ENCODE assay signal across 27 mouse cellular contexts in the genomic region with DNA sequence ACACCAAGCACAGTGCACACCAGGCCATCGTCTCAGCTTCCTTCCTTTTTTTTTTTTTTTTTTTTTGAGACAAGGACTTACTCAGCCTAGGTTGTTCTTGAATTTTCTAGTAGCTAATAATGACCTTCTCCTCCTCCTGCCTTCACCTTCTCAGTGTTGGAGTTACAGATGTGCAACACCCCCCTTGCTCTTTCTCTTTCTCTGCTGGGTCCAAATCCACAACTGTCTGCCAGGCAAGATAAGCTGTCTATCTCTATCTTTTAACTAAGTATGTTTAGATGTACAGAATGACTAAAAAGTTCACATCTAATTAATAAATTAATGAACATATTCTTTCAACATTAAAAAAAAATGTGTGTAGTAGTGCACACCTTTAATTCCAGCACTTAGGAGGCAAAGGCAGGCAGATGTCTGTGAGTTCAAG. TPM values are rescaled to one million over a fixed set of nuclear protein-coding genes. Genes with fewer than 3 reads are reported as not detected.
DNase-seq lines count a peak whose midpoint lies in the region; ATAC-seq and TF ChIP-seq lines count a peak whose summit lies in the region.
"Had no signal": no experiment of that assay in that cellular context is flagged by ENCODE, and none has a peak within 500 bp of the region (broad histone marks: within the 10 kb centered on the region; RNA-seq: fewer than 3 reads in every experiment).

No protein-coding gene starts in this region.

- no peak overlapping the region for H3K9ac ChIP-seq in CH12.LX (ENCODE audit: insufficient read depth, low read depth)
- H3K9ac ChIP-seq in MEL (ENCODE audit: control insufficient read depth, low read depth, low read length, poor library complexity, severe bottlenecking), result no peak overlapping the region
- H3K9ac ChIP-seq in liver, embryonic 12.5 days, result peak overlapping the region; percentile 61
- H3K9ac ChIP-seq in liver, postnatal 0 days (replicated peaks), result no peak overlapping the region
- H3K9ac ChIP-seq: embryonic facial prominence, embryonic 12.5 days; hindbrain, embryonic 15.5 days; midbrain, embryonic 12.5 days; neural tube, embryonic 13.5 days had no signal

- dilution Hi-C loops in CH12.LX (cut with MboI; ENCODE audit: extremely low pct_ligation_motif_present, extremely low pct_unique_long_range_greater_than_20kb, low sequenced_read_pairs), result no loop called here

- H3K79me2 ChIP-seq in CH12.LX (replicated peaks; ENCODE audit: control insufficient read depth, extremely low read depth, insufficient read depth, poor library complexity, severe bottlenecking) (no peaks in the 10 kb centered on the region; the same call in 1 of the 2 replicates), MEL (ENCODE audit: control insufficient read depth, insufficient read depth, low read length, poor library complexity) (peaks cover 2% of the 10 kb centered on the region; the same call in 1 of the 2 replicates)

- in situ Hi-C loops in CH12.LX (cut with MboI; ENCODE audit: low pct_ligation_motif_present, low pct_unique_long_range_greater_than_20kb, low sequenced_read_pairs), result no loop called here

- peaks cover 4 to 40% of the 10 kb centered on the region in 2 experiments; a peak in 3 of 4 replicates for H3K4me1 ChIP-seq in CH12.LX (ENCODE audit: control insufficient read depth in 1 of 2, insufficient read depth in 2 of 2)
- peaks cover 18 to 21% of the 10 kb centered on the region in 2 experiments for H3K4me1 ChIP-seq in MEL (ENCODE audit: control insufficient read depth in 1 of 2, insufficient read depth in 2 of 2, low read length in 2 of 2)
- peaks cover 82% of the 10 kb centered on the region for H3K4me1 ChIP-seq in liver, embryonic 12.5 days
- peaks cover 50% of the 10 kb centered on the region for H3K4me1 ChIP-seq in liver, postnatal 0 days (ENCODE audit: insufficient read depth)

- TF ChIP-seq RAD21 in CH12.LX (IDR thresholded peaks at IDR 0.05; ENCODE audit: low read depth, low read length) (no peak), MEL (IDR thresholded peaks at IDR 0.05; ENCODE audit: low read depth, low read length) (no peak)

- TF ChIP-seq POLR2A in CH12.LX (IDR thresholded peaks at IDR 0.05; ENCODE audit: low read depth, low read length) (no peak), MEL (IDR thresholded peaks at IDR 0.05; ENCODE audit: control insufficient read depth in 1 of 2, insufficient read depth in 1 of 2, low read depth in 1 of 2, low read length in 2 of 2, poor library complexity in 1 of 2) (no peak)

- H3K27me3 ChIP-seq in CH12.LX (replicated peaks), result no peaks in the 10 kb centered on the region
- H3K27me3 ChIP-seq in MEL (ENCODE audit: control insufficient read depth in 1 of 2, insufficient read depth in 2 of 2, low read length in 2 of 2), result no peaks in the 10 kb centered on the region
- no peaks in the 10 kb centered on the region for H3K27me3 ChIP-seq in liver, embryonic 12.5 days (replicated peaks)
- H3K27me3 ChIP-seq in liver, postnatal 0 days (ENCODE audit: insufficient read depth, low read length), result no peaks in the 10 kb centered on the region
- H3K27me3 ChIP-seq: embryonic facial prominence, embryonic 12.5 days; hindbrain, embryonic 15.5 days; midbrain, embryonic 12.5 days; neural tube, embryonic 13.5 days had no signal

- ATAC-seq in liver, embryonic 12.5 days, result peak; percentile 57
- no peak for ATAC-seq in liver, postnatal 0 days
- no peak; the same call in none of the 2 replicates for ATAC-seq in megakaryocyte progenitor cell, adult 5-6 weeks (replicated peaks; ENCODE audit: poor library complexity)
- ATAC-seq: forebrain, embryonic 16.5 days had no signal

- 0% methylated on average over 1 of the region's 1 CpGs for WGBS in liver, embryonic 12.5 days (ENCODE audit: insufficient replicate concordance)
- WGBS in liver, postnatal 0 days (ENCODE audit: insufficient replicate concordance), result 35% methylated on average over 1 of the region's 1 CpGs

- no peak overlapping the region for H3K27ac ChIP-seq in CH12.LX (ENCODE audit: insufficient read depth, low read depth)
- H3K27ac ChIP-seq in MEL (ENCODE audit: control insufficient read depth, low read depth, low read length), result peak overlapping the region; percentile 58
- H3K27ac ChIP-seq in liver, embryonic 12.5 days, result peak overlapping the region; percentile 89
- peak overlapping the region; percentile 52; the same call in 1 of the 2 replicates for H3K27ac ChIP-seq in liver, postnatal 0 days (ENCODE audit: low read depth)
- H3K27ac ChIP-seq: embryonic facial prominence, embryonic 12.5 days; gastrocnemius, adult 2 months; hindbrain, embryonic 10.5 days; hindbrain, embryonic 15.5 days; midbrain, embryonic 12.5 days; neural tube, embryonic 13.5 days had no signal

- TF ChIP-seq EP300 in CH12.LX (IDR thresholded peaks at IDR 0.05; ENCODE audit: low read length) (no peak), MEL (IDR thresholded peaks at IDR 0.05; ENCODE audit: low read depth in 1 of 2, low read length in 2 of 2) (peak in 1 of 2 experiments; percentile 35; a peak in 1 of 4 replicates)
- TF ChIP-seq EP300 in liver, postnatal 0 days (IDR thresholded peaks at IDR 0.05; ENCODE audit: low read depth), result peak; percentile 51; the same call in 1 of the 2 replicates

- H3K4me2 ChIP-seq in CH12.LX (ENCODE audit: insufficient read depth, low read depth, poor library complexity, severe bottlenecking), result no peak overlapping the region
- peak overlapping the region; percentile 51 for H3K4me2 ChIP-seq in liver, embryonic 12.5 days
- peak overlapping the region; percentile 42 for H3K4me2 ChIP-seq in liver, postnatal 0 days (ENCODE audit: low read depth, low read length)
- H3K4me2 ChIP-seq: embryonic facial prominence, embryonic 12.5 days; hindbrain, embryonic 15.5 days; midbrain, embryonic 12.5 days; neural tube, embryonic 13.5 days had no signal

- no peaks in the 10 kb centered on the region for H3K9me3 ChIP-seq in CH12.LX (replicated peaks; ENCODE audit: low read length)
- H3K9me3 ChIP-seq in MEL (replicated peaks; ENCODE audit: insufficient read depth, low read length), result no peaks in the 10 kb centered on the region
- H3K9me3 ChIP-seq in liver, embryonic 12.5 days (replicated peaks), result no peaks in the 10 kb centered on the region
- H3K9me3 ChIP-seq in liver, postnatal 0 days (ENCODE audit: low read length), result no peaks in the 10 kb centered on the region
- H3K9me3 ChIP-seq: hindbrain, embryonic 10.5 days; hindbrain, embryonic 15.5 days; midbrain, embryonic 12.5 days; neural tube, embryonic 13.5 days had no signal

- H3K4me3 ChIP-seq in CH12.LX (replicated peaks in 1 of 3; ENCODE audit: low read depth in 2 of 3, low read length in 2 of 3, poor library complexity in 1 of 3) (no peak overlapping the region), MEL (ENCODE audit: control insufficient read depth in 1 of 2, insufficient read depth in 1 of 2, low read depth in 2 of 2, low read length in 2 of 2) (no peak overlapping the region)
- peak overlapping the region; percentile 14; the same call in 1 of the 2 replicates for H3K4me3 ChIP-seq in liver, embryonic 12.5 days
- H3K4me3 ChIP-seq in liver, postnatal 0 days (ENCODE audit: low read depth, low read length), result no peak overlapping the region
- H3K4me3 ChIP-seq: embryonic facial prominence, embryonic 12.5 days; gastrocnemius, adult 2 months; hindbrain, embryonic 10.5 days; hindbrain, embryonic 15.5 days; midbrain, embryonic 12.5 days; myocyte; neural tube, embryonic 13.5 days had no signal

- DNase-seq in CH12.LX (ENCODE audit: extremely low read depth), result no peak
- peak; percentile 67 for DNase-seq in MEL (ENCODE audit: low read depth, low spot score)
- DNase-seq in liver, postnatal 0 days, result no peak
- no peak for DNase-seq in ovary, postnatal 10 days (ENCODE audit: low spot score)
- no peak for DNase-seq in yolk sac, embryonic 10.5 days (ENCODE audit: low spot score)
- no peak for DNase-seq in natural killer cell, adult 2 months (ENCODE audit: low spot score in 2 of 2)
- DNase-seq: adrenal gland, postnatal 36 days; cerebellum, adult 8-10 months; cerebellum, postnatal 25 days; embryo, embryonic 11 days; gastrocnemius, adult 2 months; gastrocnemius, postnatal 36 days; heart, postnatal 14 days; kidney, adult 18-20 months; kidney, postnatal 4 days; left cerebral cortex, postnatal 4 days; lung, postnatal 36 days; thymus, postnatal 4 days had no signal

- TF ChIP-seq CTCF in CH12.LX (conservative IDR thresholded peaks at IDR 0.05 in 1 of 2, IDR thresholded peaks at IDR 0.05 in 1 of 2; ENCODE audit: low read depth in 2 of 2, low read length in 2 of 2) (no peak), MEL (IDR thresholded peaks at IDR 0.05 in 2 of 3, conservative IDR thresholded peaks at IDR 0.05 in 1 of 3; ENCODE audit: control insufficient read depth in 1 of 3, insufficient read depth in 1 of 3, low read depth in 2 of 3, low read length in 3 of 3, poor library complexity in 1 of 3, severe bottlenecking in 1 of 3) (no peak)
- TF ChIP-seq CTCF in liver, postnatal 0 days (IDR thresholded peaks at IDR 0.05; ENCODE audit: low read depth), result no peak

- peaks cover 19 to 80% of the 10 kb centered on the region in 2 experiments for H3K36me3 ChIP-seq in CH12.LX (replicated peaks in 1 of 2; ENCODE audit: control insufficient read depth in 1 of 2, insufficient read depth in 1 of 2, low read length in 1 of 2)
- H3K36me3 ChIP-seq in MEL (ENCODE audit: control insufficient read depth in 1 of 2, insufficient read depth in 2 of 2, low read length in 2 of 2), result peaks cover 0 to 22% of the 10 kb centered on the region in 2 experiments
- H3K36me3 ChIP-seq in liver, embryonic 12.5 days, result peaks cover 83% of the 10 kb centered on the region
- peaks cover 46% of the 10 kb centered on the region for H3K36me3 ChIP-seq in liver, postnatal 0 days (replicated peaks; ENCODE audit: insufficient read depth, low read length)

RNA-seq across cellular contexts. Expression of a gene that starts 6.6 kb away (rescaled TPM):
- total RNA-seq in CH12.LX (2012; rRNA removed) (19.4 and 22.0 TPM in 2 replicates), CH12.LX (2014; rRNA removed) (14.6 and 15.1 TPM in 2 replicates), MEL (2012; rRNA removed) (25.7 and 31.2 TPM in 2 replicates)
- polyA plus RNA-seq in CH12.LX (2012; ENCODE audit: insufficient read length, low read depth) (24.1 and 32.2 TPM in 2 replicates), MEL (2012; ENCODE audit: insufficient read depth in 1 of 2, insufficient read length in 2 of 2, low read depth in 1 of 2, low replicate concordance in 2 of 2, missing spikeins in 1 of 2) (10 to 100 TPM in 1 of 2 experiments, not detected in 1; 46.8 TPM)
- polyA plus RNA-seq in liver, embryonic 12.5 days (2016; fragmentation: Nextera tagmentation; extraction: Ambion mirVana), result 106 and 107 TPM in 2 replicates
- polyA plus RNA-seq in liver, postnatal 0 days (2015; fragmentation: Nextera tagmentation; extraction: Ambion mirVana), result 51.2 and 53.3 TPM in 2 replicates
- 14.3 and 23.0 TPM in 2 replicates for total RNA-seq in megakaryocyte progenitor cell, adult 5-6 weeks (2015)
- 12.5 and 20.6 TPM in 2 replicates for total RNA-seq in megakaryocyte progenitor cell, adult 5-6 weeks (2017)

RNA-seq across cellular contexts. Expression of a gene that starts 7.0 kb away (rescaled TPM):
- 81.3 and 84.8 TPM in 2 replicates for total RNA-seq in CH12.LX (2012; rRNA removed)
- total RNA-seq in CH12.LX (2014; rRNA removed), result 91.6 and 98.9 TPM in 2 replicates
- polyA plus RNA-seq in CH12.LX (2012; ENCODE audit: insufficient read length, low read depth), result 69.7 and 74.0 TPM in 2 replicates
- 48.8 and 62.5 TPM in 2 replicates for total RNA-seq in MEL (2012; rRNA removed)
- 10 to 100 TPM in 1 of 2 experiments, not detected in 1; 71.8 TPM for polyA plus RNA-seq in MEL (2012; ENCODE audit: insufficient read depth in 1 of 2, insufficient read length in 2 of 2, low read depth in 1 of 2, low replicate concordance in 2 of 2, missing spikeins in 1 of 2)
- 113 and 120 TPM in 2 replicates for polyA plus RNA-seq in liver, embryonic 12.5 days (2016; fragmentation: Nextera tagmentation; extraction: Ambion mirVana)
- polyA plus RNA-seq in liver, postnatal 0 days (2015; fragmentation: Nextera tagmentation; extraction: Ambion mirVana), result 100 and 125 TPM in 2 replicates
- 42.8 and 55.1 TPM in 2 replicates for total RNA-seq in megakaryocyte progenitor cell, adult 5-6 weeks (2015)
- 42.3 and 47.1 TPM in 2 replicates for total RNA-seq in megakaryocyte progenitor cell, adult 5-6 weeks (2017)
